Mouse (Mus musculus) kidney, adult 9 months (tissue): ENCODE data around the gene Ccdc92.

Experiments
- DNase-seq: peaks from one replicate; pipeline ENCODE4 v3.0.0; 2022

Gene Ccdc92

GRCm38 (mm10) chr5:124862013-124862866, at the start of gene Ccdc92, which contains the start of gene Zfp664:
TSS of gene Ccdc92 (minus strand) at chr5:124862424.
TSS of gene Zfp664 (plus strand) at chr5:124862691.
- peak; percentile 97 for DNase-seq

GRCm38 (mm10) chr5:124908860-124909259, 46.6 kb upstream of the Ccdc92 start:
- DNase-seq, result peak; percentile 86

GRCm38 (mm10) chr5:124906890-124907289, 44.7 kb upstream of the Ccdc92 start:
- DNase-seq, result no peak

- no peak for DNase-seq
Observed at GRCm38 (mm10) chr5:124903852-124904251, 41.6 kb upstream of the Ccdc92 start.

- no peak for DNase-seq
Observed at GRCm38 (mm10) chr5:124902195-124902594, 40.0 kb upstream of the Ccdc92 start.

GRCm38 (mm10) chr5:124901675-124902074, 39.5 kb upstream of the Ccdc92 start:
- DNase-seq, result peak; percentile 22

- no peak for DNase-seq
Observed at GRCm38 (mm10) chr5:124900738-124901490, 38.7 kb upstream of the Ccdc92 start.

- DNase-seq, result peak; percentile 82
Observed at GRCm38 (mm10) chr5:124899945-124900631, 37.9 kb upstream of the Ccdc92 start.

- no peak for DNase-seq
Observed at GRCm38 (mm10) chr5:124896135-124896534, 33.9 kb upstream of the Ccdc92 start.

GRCm38 (mm10) chr5:124891921-124892370, 29.7 kb upstream of the Ccdc92 start:
- no peak for DNase-seq

GRCm38 (mm10) chr5:124888661-124889060, 26.4 kb upstream of the Ccdc92 start:
- DNase-seq, result no peak

- no peak for DNase-seq
Observed at GRCm38 (mm10) chr5:124883877-124884276, 21.7 kb upstream of the Ccdc92 start.

- no peak for DNase-seq
Observed at GRCm38 (mm10) chr5:124879801-124880200, 17.6 kb upstream of the Ccdc92 start.

- DNase-seq, result no peak
Observed at GRCm38 (mm10) chr5:124879251-124879650, 17.0 kb upstream of the Ccdc92 start.

- no peak for DNase-seq
Observed at GRCm38 (mm10) chr5:124873890-124874601, 11.8 kb upstream of the Ccdc92 start.

- no peak for DNase-seq
Observed at GRCm38 (mm10) chr5:124873096-124873495, 10.9 kb upstream of the Ccdc92 start.

- peak; percentile 30 for DNase-seq
Observed at GRCm38 (mm10) chr5:124872033-124872432, 9.8 kb upstream of the Ccdc92 start.

GRCm38 (mm10) chr5:124868981-124869380, 6.8 kb upstream of the Ccdc92 start:
- DNase-seq, result peak; percentile 65

- DNase-seq, result peak; percentile 33
Observed at GRCm38 (mm10) chr5:124862871-124863741, 882 bp upstream of the Ccdc92 start.

GRCm38 (mm10) chr5:124861463-124861862, 761 bp downstream of the Ccdc92 start:
- DNase-seq, result peak; percentile 31

GRCm38 (mm10) chr5:124860013-124860412, 2.2 kb downstream of the Ccdc92 start:
- peak; percentile 19 for DNase-seq
